Mouse (Mus musculus) erythroblast, embryonic 14.5 days (primary cell): ENCODE measurements around the gene Spata1. TPM values are rescaled to one million over a fixed set of nuclear protein-coding genes. Genes with fewer than 3 reads are reported as not detected.

Source experiments
- H3K27me3 ChIP-seq: 2 replicates; pipeline ENCODE4 v1.6.1; 2012; ENCODE audit warnings: inconsistent platforms; ENCODE audit not compliant: control insufficient read depth
- H3K36me3 ChIP-seq: 2 replicates; pipeline ENCODE4 v1.6.1; 2012; ENCODE audit warnings: mild to moderate bottlenecking, inconsistent platforms; ENCODE audit not compliant: control insufficient read depth
- H3K4me1 ChIP-seq: 2 replicates; pipeline ENCODE4 v1.6.1; 2012; ENCODE audit warnings: inconsistent platforms; ENCODE audit not compliant: control insufficient read depth
- H3K4me3 ChIP-seq: replicated peaks from 2 replicates; pipeline ENCODE3; 2012; ENCODE audit warnings: moderate library complexity, mild to moderate bottlenecking, inconsistent platforms
- H3K9me3 ChIP-seq: 2 replicates; pipeline ENCODE4 v1.6.1; 2012; ENCODE audit warnings: low read length, inconsistent platforms, mixed read lengths; ENCODE audit not compliant: control insufficient read depth
- GATA1 ChIP-seq: IDR thresholded peaks from 2 replicates; pipeline ENCODE4 v1.6.1; 2012; ENCODE audit warnings: low read length, inconsistent platforms, mixed read lengths
- TAL1 ChIP-seq: IDR thresholded peaks from 3 replicates; pipeline ENCODE4 v1.6.1; 2012; ENCODE audit warnings: low read length, inconsistent platforms, mixed read lengths
- polyA plus RNA-seq: library from polyadenylated mRNA; stranded (reverse); fragments of >175 nt; gene quantifications from 2 replicates; pipeline ENCODE4 v1.2.3, GENCODE M21; 2012

The Spata1 gene
- polyA plus RNA-seq, 1 experiment, result not detected

- Histone ChIP-seq H3K4me3 (no peak overlapping the region), H3K4me1 (no peaks in the 10 kb centered on the region), H3K9me3 (no peaks in the 10 kb centered on the region), H3K36me3 (no peaks in the 10 kb centered on the region), H3K27me3 (no peaks in the 10 kb centered on the region)
- TF ChIP-seq TAL1, result no peak
Measured at GRCm38 (mm10) chr3:146473741-146474140, 25.8 kb downstream of the Spata1 start.

- no peak overlapping the region for H3K4me3 ChIP-seq
- no peaks in the 10 kb centered on the region for H3K9me3 ChIP-seq
- H3K36me3 ChIP-seq, result no peaks in the 10 kb centered on the region
- H3K4me1 ChIP-seq, result no peaks in the 10 kb centered on the region
- no peak for TF ChIP-seq GATA1
- TF ChIP-seq TAL1, result no peak
- H3K27me3 ChIP-seq, result no peaks in the 10 kb centered on the region
Measured at GRCm38 (mm10) chr3:146472657-146473056, 26.9 kb downstream of the Spata1 start.

GRCm38 (mm10) chr3:146469226-146469625 is 30.3 kb downstream of the Spata1 start:
- no peak overlapping the region for H3K4me3 ChIP-seq
- no peaks in the 10 kb centered on the region for H3K27me3 ChIP-seq
- TF ChIP-seq TAL1 (no peak), GATA1 (no peak)
- no peaks in the 10 kb centered on the region for H3K9me3 ChIP-seq
- no peaks in the 10 kb centered on the region for H3K4me1 ChIP-seq
- H3K36me3 ChIP-seq, result no peaks in the 10 kb centered on the region; the same call in 1 of the 2 replicates

- H3K27me3 ChIP-seq, result no peaks in the 10 kb centered on the region
- no peak overlapping the region for H3K4me3 ChIP-seq
- H3K9me3 ChIP-seq, result no peaks in the 10 kb centered on the region
- H3K4me1 ChIP-seq, result no peaks in the 10 kb centered on the region
- TF ChIP-seq GATA1, result no peak
- no peak for TF ChIP-seq TAL1
- H3K36me3 ChIP-seq, result peaks cover 1% of the 10 kb centered on the region
Measured at GRCm38 (mm10) chr3:146462939-146463338, 36.6 kb downstream of the Spata1 start.

- Histone ChIP-seq H3K4me3 (no peak overlapping the region), H3K36me3 (peaks cover 13% of the 10 kb centered on the region), H3K27me3 (no peaks in the 10 kb centered on the region), H3K4me1 (peaks cover 39% of the 10 kb centered on the region), H3K9me3 (no peaks in the 10 kb centered on the region)
- TF ChIP-seq GATA1 (no peak), TAL1 (no peak)
Measured at GRCm38 (mm10) chr3:146451375-146451774, 48.2 kb downstream of the Spata1 start.

GRCm38 (mm10) chr3:146450371-146450841 is 49.1 kb downstream of the Spata1 start:
- H3K4me1 ChIP-seq, result peaks cover 39% of the 10 kb centered on the region
- no peaks in the 10 kb centered on the region for H3K27me3 ChIP-seq
- peaks cover 18% of the 10 kb centered on the region for H3K36me3 ChIP-seq
- H3K4me3 ChIP-seq, result peak overlapping the region; percentile 74
- peaks cover 7% of the 10 kb centered on the region for H3K9me3 ChIP-seq
- no peak for TF ChIP-seq TAL1
- no peak for TF ChIP-seq GATA1

GRCm38 (mm10) chr3:146449745-146450250 is 49.8 kb downstream of the Spata1 start, which contains the start of gene Ctbs:
Gene Ctbs, plus strand, starts transcription at chr3:146449795.
- H3K27me3 ChIP-seq, result no peaks in the 10 kb centered on the region
- H3K9me3 ChIP-seq, result peaks cover 9% of the 10 kb centered on the region
- H3K36me3 ChIP-seq, result peaks cover 21% of the 10 kb centered on the region
- no peak for TF ChIP-seq TAL1
- peak within 1 kb of the TSS; percentile 74 for H3K4me3 ChIP-seq
- H3K4me1 ChIP-seq, result peaks cover 39% of the 10 kb centered on the region

GRCm38 (mm10) chr3:146448969-146449368 is 50.6 kb downstream of the Spata1 start:
- TF ChIP-seq TAL1 (no peak), GATA1 (no peak)

GRCm38 (mm10) chr3:146448372-146448771 is 51.2 kb downstream of the Spata1 start:
- Histone ChIP-seq H3K4me1 (peaks cover 39% of the 10 kb centered on the region), H3K4me3 (no peak overlapping the region), H3K36me3 (peaks cover 34% of the 10 kb centered on the region), H3K27me3 (no peaks in the 10 kb centered on the region), H3K9me3 (peaks cover 9% of the 10 kb centered on the region)
- TF ChIP-seq TAL1, result no peak
- TF ChIP-seq GATA1, result no peak

More at GRCm38 (mm10) chr3:146448969-146449368, 50.6 kb downstream of the Spata1 start:
- Histone ChIP-seq H3K4me3 (no peak overlapping the region), H3K27me3 (no peaks in the 10 kb centered on the region), H3K36me3 (peaks cover 28% of the 10 kb centered on the region), H3K9me3 (peaks cover 9% of the 10 kb centered on the region), H3K4me1 (peaks cover 39% of the 10 kb centered on the region)

GRCm38 (mm10) chr3:146447598-146447997 is 52.0 kb downstream of the Spata1 start:
- TF ChIP-seq TAL1, result no peak
- TF ChIP-seq GATA1, result no peak
- Histone ChIP-seq H3K27me3 (no peaks in the 10 kb centered on the region), H3K9me3 (peaks cover 9% of the 10 kb centered on the region), H3K36me3 (peaks cover 42% of the 10 kb centered on the region), H3K4me1 (peaks cover 39% of the 10 kb centered on the region), H3K4me3 (no peak overlapping the region)
